Mouse (Mus musculus) granulocyte monocyte progenitor cell, adult 5-6 weeks (primary cell): ENCODE data around the gene Nrxn2. TPM values are rescaled to one million over a fixed set of nuclear protein-coding genes. Genes with fewer than 3 reads are reported as not detected.

Experiments used
- ATAC-seq: replicated peaks from 2 replicates; pipeline ENCODE4 v1.8.0; 2016; ENCODE audit warnings: mild to moderate bottlenecking, moderate TSS enrichment, inconsistent platforms; ENCODE audit not compliant: poor library complexity, severe bottlenecking
- total RNA-seq, 2 experiments: library from RNA; stranded (forward) in 1 of 2; stranded (reverse) in 1 of 2; fragments of 200-712, 200-1000 nt in 1 of 2; fragments of >200 nt in 1 of 2; fragmentation: Nextera tagmentation in 1 of 2; gene quantifications; 2 replicates each; pipeline ENCODE4 v1.2.3; 2014 to 2017

Nrxn2 gene
- total RNA-seq, 2 experiments from 2014 or later, result not detected

- no peak for ATAC-seq
Measured at GRCm38 (mm10) chr19:6446736-6447437, 28.4 kb downstream of the Nrxn2 start.

- no peak for ATAC-seq
Measured at GRCm38 (mm10) chr19:6448752-6449151, 30.2 kb downstream of the Nrxn2 start.

GRCm38 (mm10) chr19:6449841-6450240 lies 31.3 kb downstream of the Nrxn2 start:
- no peak for ATAC-seq

GRCm38 (mm10) chr19:6452030-6452494 lies 33.5 kb downstream of the Nrxn2 start:
- ATAC-seq, result peak; percentile 76

- ATAC-seq, result no peak
Measured at GRCm38 (mm10) chr19:6452672-6453310, 34.3 kb downstream of the Nrxn2 start.

- no peak for ATAC-seq
Measured at GRCm38 (mm10) chr19:6453349-6453748, 34.8 kb downstream of the Nrxn2 start.

- peak; percentile 69 for ATAC-seq
Measured at GRCm38 (mm10) chr19:6454041-6454720, 35.6 kb downstream of the Nrxn2 start.

- peak; percentile 94 for ATAC-seq
Measured at GRCm38 (mm10) chr19:6459504-6459903, 41.0 kb downstream of the Nrxn2 start.

- ATAC-seq, result no peak
Measured at GRCm38 (mm10) chr19:6462841-6463240, 44.3 kb downstream of the Nrxn2 start.

- ATAC-seq, result no peak
Measured at GRCm38 (mm10) chr19:6464306-6465071, 46.0 kb downstream of the Nrxn2 start.

GRCm38 (mm10) chr19:6465090-6465489 lies 46.6 kb downstream of the Nrxn2 start:
- no peak for ATAC-seq

GRCm38 (mm10) chr19:6466945-6467344 lies 48.4 kb downstream of the Nrxn2 start:
- no peak for ATAC-seq

- ATAC-seq, result no peak
Measured at GRCm38 (mm10) chr19:6467374-6467979, 48.9 kb downstream of the Nrxn2 start.

GRCm38 (mm10) chr19:6471630-6472029 lies 53.1 kb downstream of the Nrxn2 start:
- no peak for ATAC-seq

GRCm38 (mm10) chr19:6472821-6473220 lies 54.3 kb downstream of the Nrxn2 start:
- no peak for ATAC-seq

- ATAC-seq, result no peak
Measured at GRCm38 (mm10) chr19:6474706-6475105, 56.2 kb downstream of the Nrxn2 start.

- ATAC-seq, result peak; percentile 50; the same call in 1 of the 2 replicates
Measured at GRCm38 (mm10) chr19:6475129-6475528, 56.6 kb downstream of the Nrxn2 start.

GRCm38 (mm10) chr19:6477007-6477406 lies 58.5 kb downstream of the Nrxn2 start:
- ATAC-seq, result no peak

- no peak for ATAC-seq
Measured at GRCm38 (mm10) chr19:6478566-6478965, 60.0 kb downstream of the Nrxn2 start.

GRCm38 (mm10) chr19:6482886-6483285 lies 64.4 kb downstream of the Nrxn2 start:
- ATAC-seq, result no peak
